Mouse (Mus musculus) lung, adult 2 months (tissue): ENCODE results near the gene Specc1.

ENCODE experiments used
- CTCF ChIP-seq: fragments of 200-500 bp; IDR thresholded peaks from 2 replicates; pipeline ENCODE4 v1.5.1; 2011; ENCODE audit warnings: mild to moderate bottlenecking, low read length, control low read depth; ENCODE audit not compliant: insufficient read depth
- POLR2A ChIP-seq: fragments of 200-500 bp; IDR thresholded peaks from 2 replicates; pipeline ENCODE4 v1.6.1; 2011; ENCODE audit warnings: low read depth, mild to moderate bottlenecking, control low read depth, low read length, borderline replicate concordance; ENCODE audit errors: extremely low read depth

GRCm38 (mm10) chr11:62035220-62035619, 78.7 kb downstream of the Specc1 start:
- no peak for TF ChIP-seq CTCF
- no peak for TF ChIP-seq POLR2A
